Mouse (Mus musculus) kidney, embryonic 16.5 days (tissue): ENCODE data around the gene Fadd. TPM values are rescaled to one million over a fixed set of nuclear protein-coding genes. Genes with fewer than 3 reads are reported as not detected.

Experiments
- ATAC-seq: fragments of 200-750 bp; cut with Nextera tagmentation; 2 replicates; pipeline ENCODE4 v1.8.0; 2017; ENCODE audit warnings: moderate TSS enrichment; ENCODE audit not compliant: low FRiP score, low TSS enrichment
- H3K27ac ChIP-seq: fragments of 300-500 bp; sonication (generic); 2 replicates; pipeline ENCODE4 v1.5.1; 2014; ENCODE audit warnings: low read length
- H3K27me3 ChIP-seq: fragments of 300-500 bp; sonication (generic); 2 replicates; pipeline ENCODE4 v1.6.1; 2014; ENCODE audit warnings: low read length, control low read depth, mixed read lengths; ENCODE audit not compliant: insufficient read depth
- H3K36me3 ChIP-seq: fragments of 300-500 bp; sonication (generic); 2 replicates; pipeline ENCODE4 v1.6.1; 2014; ENCODE audit warnings: low read length, control low read depth, mixed read lengths; ENCODE audit not compliant: insufficient read depth
- H3K4me1 ChIP-seq: fragments of 300-500 bp; sonication (generic); 2 replicates; pipeline ENCODE4 v1.6.1; 2014; ENCODE audit warnings: low read length, control low read depth, mixed read lengths; ENCODE audit not compliant: insufficient read depth
- H3K4me2 ChIP-seq: fragments of 300-500 bp; sonication (generic); replicated peaks from 2 replicates; pipeline ENCODE4 v1.6.1; 2014; ENCODE audit warnings: low read depth, low read length
- H3K4me3 ChIP-seq: fragments of 300-500 bp; sonication (generic); 2 replicates; pipeline ENCODE4 v1.5.1; 2014; ENCODE audit warnings: mild to moderate bottlenecking, low read length
- H3K9ac ChIP-seq: fragments of 300-500 bp; sonication (generic); replicated peaks from 2 replicates; pipeline ENCODE4 v1.6.1; 2014; ENCODE audit warnings: low read length
- H3K9me3 ChIP-seq: fragments of 300-500 bp; sonication (generic); 2 replicates; pipeline ENCODE4 v1.6.1; 2016; ENCODE audit warnings: low read length, control low read depth
- WGBS: fragments of 180-500 bp; shearing (Covaris S2); extraction: QIAGEN DNeasy Blood & Tissue Kit; methylation state at CpG from one replicate; pipeline ENCODE4 v1.1.7; 2014; 5-methylcytosine and 5-hydroxymethylcytosine counted together
- polyA plus RNA-seq: library from polyadenylated mRNA; unstranded; fragments of >200 nt; fragmentation: Nextera tagmentation; extraction: Ambion mirVana; gene quantifications from 2 replicates; pipeline ENCODE4 v1.2.1, GENCODE M21; 2015

Fadd gene
- polyA plus RNA-seq, 1 experiment from 2014 or later = 13.1 TPM

- ATAC-seq = no peak
- 28% methylated on average over 3 of the region's 3 CpGs for WGBS
- no peak overlapping the region for H3K9ac ChIP-seq
- H3K4me2 ChIP-seq = no peak overlapping the region
- H3K4me3 ChIP-seq = no peak overlapping the region
- H3K36me3 ChIP-seq = no peaks in the 10 kb centered on the region
- no peaks in the 10 kb centered on the region for H3K9me3 ChIP-seq
- no peaks in the 10 kb centered on the region for H3K27me3 ChIP-seq
- no peaks in the 10 kb centered on the region for H3K4me1 ChIP-seq
- no peak overlapping the region for H3K27ac ChIP-seq
Observed at GRCm38 (mm10) chr7:144562016-144562415, 20.2 kb downstream of the Fadd start.

- no peaks in the 10 kb centered on the region for H3K36me3 ChIP-seq
- H3K27ac ChIP-seq = no peak overlapping the region
- no peaks in the 10 kb centered on the region for H3K27me3 ChIP-seq
- 87% methylated on average over 4 of the region's 4 CpGs for WGBS
- H3K9me3 ChIP-seq = no peaks in the 10 kb centered on the region
- H3K9ac ChIP-seq = no peak overlapping the region
- H3K4me3 ChIP-seq = no peak overlapping the region
- no peaks in the 10 kb centered on the region for H3K4me1 ChIP-seq
- no peak overlapping the region for H3K4me2 ChIP-seq
- ATAC-seq = no peak
Observed at GRCm38 (mm10) chr7:144560594-144560993, 21.7 kb downstream of the Fadd start.

GRCm38 (mm10) chr7:144558552-144558951 is 23.7 kb downstream of the Fadd start:
- 46% methylated on average over 6 of the region's 6 CpGs for WGBS

GRCm38 (mm10) chr7:144554123-144554472 is 28.2 kb downstream of the Fadd start:
- no peak overlapping the region for H3K27ac ChIP-seq
- peak overlapping the region; percentile 96 for H3K9ac ChIP-seq
- no peaks in the 10 kb centered on the region for H3K9me3 ChIP-seq
- H3K4me2 ChIP-seq = peak overlapping the region; percentile 88
- 20% methylated on average over 8 of the region's 8 CpGs for WGBS
- peak; percentile 11; the same call in 1 of the 2 replicates for ATAC-seq
- H3K4me1 ChIP-seq = peaks cover 19% of the 10 kb centered on the region
- peaks cover 14% of the 10 kb centered on the region for H3K36me3 ChIP-seq
- H3K27me3 ChIP-seq = no peaks in the 10 kb centered on the region
- peak overlapping the region; percentile 95 for H3K4me3 ChIP-seq

More at GRCm38 (mm10) chr7:144558552-144558951, 23.7 kb downstream of the Fadd start:
- no peak for ATAC-seq
- H3K9me3 ChIP-seq = no peaks in the 10 kb centered on the region
- no peak overlapping the region for H3K9ac ChIP-seq
- no peak overlapping the region for H3K27ac ChIP-seq
- H3K36me3 ChIP-seq = no peaks in the 10 kb centered on the region
- H3K4me3 ChIP-seq = no peak overlapping the region
- no peak overlapping the region for H3K4me2 ChIP-seq
- H3K27me3 ChIP-seq = no peaks in the 10 kb centered on the region
- peaks cover 3% of the 10 kb centered on the region; the same call in 1 of the 2 replicates for H3K4me1 ChIP-seq

GRCm38 (mm10) chr7:144553237-144554122 is 28.8 kb downstream of the Fadd start, which contains the start of gene Ppfia1:
TSS of gene Ppfia1 (minus strand) at chr7:144553729.
- Histone ChIP-seq H3K27ac (peak within 1 kb of the TSS; percentile 23; the same call in 1 of the 2 replicates), H3K9me3 (no peaks in the 10 kb centered on the region), H3K27me3 (no peaks in the 10 kb centered on the region), H3K36me3 (peaks cover 18% of the 10 kb centered on the region), H3K4me3 (peak within 1 kb of the TSS; percentile 95), H3K4me1 (peaks cover 19% of the 10 kb centered on the region), H3K4me2 (peak within 1 kb of the TSS; percentile 88), H3K9ac (peak within 1 kb of the TSS; percentile 96)
- peak; percentile 96 for ATAC-seq
- under 1% methylated on average over 60 of the region's 97 CpGs for WGBS

GRCm38 (mm10) chr7:144552274-144552673 is 30.0 kb downstream of the Fadd start:
- H3K4me1 ChIP-seq = peaks cover 19% of the 10 kb centered on the region
- H3K4me2 ChIP-seq = peak overlapping the region; percentile 88
- WGBS = 85% methylated on average over 8 of the region's 8 CpGs
- H3K9me3 ChIP-seq = no peaks in the 10 kb centered on the region
- no peak for ATAC-seq
- H3K36me3 ChIP-seq = peaks cover 18% of the 10 kb centered on the region
- peak overlapping the region; percentile 96; the same call in 1 of the 2 replicates for H3K9ac ChIP-seq
- H3K27me3 ChIP-seq = no peaks in the 10 kb centered on the region
- H3K4me3 ChIP-seq = peak overlapping the region; percentile 95; the same call in 1 of the 2 replicates
- no peak overlapping the region for H3K27ac ChIP-seq

- WGBS = 90% methylated on average over 1 of the region's 1 CpGs
- Histone ChIP-seq H3K4me2 (no peak overlapping the region), H3K27me3 (no peaks in the 10 kb centered on the region), H3K4me1 (peaks cover 19% of the 10 kb centered on the region), H3K4me3 (no peak overlapping the region), H3K9me3 (no peaks in the 10 kb centered on the region), H3K27ac (no peak overlapping the region), H3K36me3 (peaks cover 18% of the 10 kb centered on the region), H3K9ac (no peak overlapping the region)
- ATAC-seq = no peak
Observed at GRCm38 (mm10) chr7:144550811-144551210, 31.5 kb downstream of the Fadd start.

- Histone ChIP-seq H3K27me3 (no peaks in the 10 kb centered on the region), H3K4me2 (no peak overlapping the region), H3K36me3 (peaks cover 18% of the 10 kb centered on the region), H3K4me3 (no peak overlapping the region), H3K27ac (no peak overlapping the region), H3K4me1 (peaks cover 23% of the 10 kb centered on the region), H3K9ac (no peak overlapping the region), H3K9me3 (no peaks in the 10 kb centered on the region)
- WGBS = 98% methylated on average over 2 of the region's 2 CpGs
- ATAC-seq = no peak
Observed at GRCm38 (mm10) chr7:144549904-144550566, 32.2 kb downstream of the Fadd start.

- H3K27ac ChIP-seq = no peak overlapping the region
- H3K4me1 ChIP-seq = 0 out of 2 replicates have a peak, but pooled peaks cover 4% of the 10 kb centered on the region
- no peak overlapping the region for H3K9ac ChIP-seq
- H3K27me3 ChIP-seq = no peaks in the 10 kb centered on the region
- H3K9me3 ChIP-seq = no peaks in the 10 kb centered on the region
- 63% methylated on average over 3 of the region's 3 CpGs for WGBS
- no peak overlapping the region for H3K4me3 ChIP-seq
- no peak for ATAC-seq
- no peak overlapping the region for H3K4me2 ChIP-seq
- peaks cover 13% of the 10 kb centered on the region for H3K36me3 ChIP-seq
Observed at GRCm38 (mm10) chr7:144545231-144545630, 37.0 kb downstream of the Fadd start.
